Mouse (Mus musculus): ENCODE data around the gene Ago3. TPM values are rescaled to one million over a fixed set of nuclear protein-coding genes. Genes with fewer than 3 reads are reported as not detected.

The Ago3 gene
- polyA plus RNA-seq, 1 experiment = 13.3 TPM

DNA sequence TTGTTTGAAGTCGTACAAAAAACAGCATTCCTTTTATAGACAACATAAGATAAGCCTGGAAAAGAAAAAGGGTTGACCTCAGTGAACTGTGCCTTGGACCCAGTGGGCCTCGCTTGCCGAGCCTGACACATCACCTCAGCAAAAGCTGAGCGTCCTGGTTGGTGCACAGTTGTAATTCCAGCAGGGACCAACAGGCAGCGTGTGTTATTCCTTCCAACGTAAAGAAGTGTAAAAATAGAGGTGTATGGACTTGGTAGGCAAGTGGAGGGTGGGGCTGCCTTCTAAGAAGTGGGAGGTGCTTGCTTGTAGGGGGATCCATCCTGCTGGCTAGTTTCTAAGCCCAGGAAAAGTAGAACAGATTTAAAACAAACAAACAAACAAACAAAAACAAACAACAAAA, 103.3 kb downstream of the Ago3 start:
- Histone ChIP-seq H3K4me3 (replicated peaks; ENCODE audit: insufficient read depth, low read depth, low read length) (no peak overlapping the region), H3K27ac (ENCODE audit: insufficient read depth, low read length) (no peak overlapping the region), H3K27me3 (ENCODE audit: control insufficient read depth, insufficient read depth, low read length) (no peaks in the 10 kb centered on the region), H3K4me1 (ENCODE audit: control insufficient read depth, insufficient read depth, low read length) (no peaks in the 10 kb centered on the region)
- WGBS = 51% methylated on average over 6 of the region's 6 CpGs
- DNase-seq = no peak
- no peak for TF ChIP-seq CTCF (IDR thresholded peaks at IDR 0.05; ENCODE audit: borderline replicate concordance, insufficient read depth, low read depth, low read length)
- no peak for TF ChIP-seq POLR2A (IDR thresholded peaks at IDR 0.05; ENCODE audit: borderline replicate concordance, insufficient read depth, low read length)

GRCm38 (mm10) chr4:126325281-126325861, 104.0 kb downstream of the Ago3 start, which contains the start of gene Tekt2:
Gene Tekt2, minus strand, starts transcription at chr4:126325688.
- WGBS = 25% methylated on average over 23 of the region's 23 CpGs
- Histone ChIP-seq H3K4me1 (ENCODE audit: control insufficient read depth, insufficient read depth, low read length) (no peaks in the 10 kb centered on the region), H3K4me3 (replicated peaks; ENCODE audit: insufficient read depth, low read depth, low read length) (no peak within 1 kb of the TSS), H3K27ac (ENCODE audit: insufficient read depth, low read length) (no peak within 1 kb of the TSS), H3K27me3 (ENCODE audit: control insufficient read depth, insufficient read depth, low read length) (no peaks in the 10 kb centered on the region)
- DNase-seq = no peak
- TF ChIP-seq POLR2A (IDR thresholded peaks at IDR 0.05; ENCODE audit: borderline replicate concordance, insufficient read depth, low read length) = no peak
- no peak for TF ChIP-seq CTCF (IDR thresholded peaks at IDR 0.05; ENCODE audit: borderline replicate concordance, insufficient read depth, low read depth, low read length)

DNA sequence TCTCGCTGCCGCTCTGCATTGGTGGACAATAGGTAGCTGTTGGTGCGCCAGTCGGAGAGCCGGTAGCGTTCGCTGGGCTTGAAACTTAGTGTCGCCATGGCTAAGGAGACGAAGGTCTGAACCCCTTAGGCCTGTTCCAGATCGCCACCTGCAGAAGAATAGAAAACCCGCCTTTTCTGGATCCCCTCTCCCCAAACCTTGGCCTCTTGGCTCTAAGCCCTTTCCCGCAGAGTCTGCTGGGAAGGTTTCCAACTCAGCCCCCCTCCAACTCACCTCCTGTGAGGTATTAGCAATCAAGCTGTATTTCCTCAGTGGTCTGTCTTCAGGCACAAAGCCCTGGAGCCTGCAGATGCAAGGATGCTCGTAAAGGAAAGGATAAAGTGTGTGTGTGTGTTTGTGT, 104.5 kb downstream of the Ago3 start:
- Histone ChIP-seq H3K27me3 (ENCODE audit: control insufficient read depth, insufficient read depth, low read length) (no peaks in the 10 kb centered on the region), H3K27ac (ENCODE audit: insufficient read depth, low read length) (no peak overlapping the region), H3K4me1 (ENCODE audit: control insufficient read depth, insufficient read depth, low read length) (no peaks in the 10 kb centered on the region), H3K4me3 (replicated peaks; ENCODE audit: insufficient read depth, low read depth, low read length) (no peak overlapping the region)
- 41% methylated on average over 13 of the region's 13 CpGs for WGBS
- TF ChIP-seq CTCF (IDR thresholded peaks at IDR 0.05; ENCODE audit: borderline replicate concordance, insufficient read depth, low read depth, low read length) (no peak), POLR2A (IDR thresholded peaks at IDR 0.05; ENCODE audit: borderline replicate concordance, insufficient read depth, low read length) (no peak)
- peak in 1 of 2 experiments; percentile 15 for DNase-seq

DNA sequence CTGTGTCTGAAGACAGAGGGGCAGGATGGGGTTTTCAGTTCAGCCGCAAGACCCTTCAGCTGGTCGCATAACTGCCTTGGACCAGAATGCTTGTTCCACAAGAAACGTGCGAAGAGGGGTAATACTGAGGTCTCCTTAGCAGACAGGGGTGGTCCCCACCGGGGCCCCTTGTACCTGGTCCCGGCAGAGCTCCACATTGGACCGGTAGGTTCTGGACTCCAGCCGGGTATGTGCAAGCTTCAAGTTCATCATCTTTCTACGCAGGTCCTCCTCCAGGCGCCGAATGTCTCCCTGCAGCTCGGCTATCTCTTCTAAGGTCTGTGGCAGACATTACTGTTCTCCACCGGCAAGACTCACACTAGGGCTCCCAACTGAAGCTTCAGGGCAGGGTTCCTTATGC, 106.7 kb downstream of the Ago3 start:
- TF ChIP-seq POLR2A (IDR thresholded peaks at IDR 0.05; ENCODE audit: borderline replicate concordance, insufficient read depth, low read length) = no peak
- TF ChIP-seq CTCF (IDR thresholded peaks at IDR 0.05; ENCODE audit: borderline replicate concordance, insufficient read depth, low read depth, low read length) = no peak
- Histone ChIP-seq H3K4me1 (ENCODE audit: control insufficient read depth, insufficient read depth, low read length) (no peaks in the 10 kb centered on the region), H3K27ac (ENCODE audit: insufficient read depth, low read length) (no peak overlapping the region), H3K4me3 (replicated peaks; ENCODE audit: insufficient read depth, low read depth, low read length) (no peak overlapping the region), H3K27me3 (ENCODE audit: control insufficient read depth, insufficient read depth, low read length) (no peaks in the 10 kb centered on the region)
- DNase-seq = peak in 1 of 2 experiments; percentile 13
- 97% methylated on average over 13 of the region's 13 CpGs for WGBS

- DNase-seq = no peak
- 31% methylated on average over 28 of the region's 28 CpGs for WGBS
- H3K4me3 ChIP-seq (replicated peaks; ENCODE audit: insufficient read depth, low read depth, low read length) = peak overlapping the region; percentile 79
- H3K27ac ChIP-seq (ENCODE audit: insufficient read depth, low read length) = no peak overlapping the region
- H3K27me3 ChIP-seq (ENCODE audit: control insufficient read depth, insufficient read depth, low read length) = no peaks in the 10 kb centered on the region
- TF ChIP-seq POLR2A (IDR thresholded peaks at IDR 0.05; ENCODE audit: borderline replicate concordance, insufficient read depth, low read length) = no peak
- no peak for TF ChIP-seq CTCF (IDR thresholded peaks at IDR 0.05; ENCODE audit: borderline replicate concordance, insufficient read depth, low read depth, low read length)
- no peaks in the 10 kb centered on the region for H3K4me1 ChIP-seq (ENCODE audit: control insufficient read depth, insufficient read depth, low read length)
Measured at GRCm38 (mm10) chr4:126321854-126322511, 107.4 kb downstream of the Ago3 start.

GRCm38 (mm10) chr4:126321111-126321853, 108.1 kb downstream of the Ago3 start, which contains the start of gene Adprhl2:
Gene Adprhl2, minus strand, starts transcription at chr4:126321703.
- Histone ChIP-seq H3K4me1 (ENCODE audit: control insufficient read depth, insufficient read depth, low read length) (no peaks in the 10 kb centered on the region), H3K27me3 (ENCODE audit: control insufficient read depth, insufficient read depth, low read length) (no peaks in the 10 kb centered on the region), H3K4me3 (replicated peaks; ENCODE audit: insufficient read depth, low read depth, low read length) (peak within 1 kb of the TSS; percentile 79), H3K27ac (ENCODE audit: insufficient read depth, low read length) (peak within 1 kb of the TSS; percentile 34; the same call in 1 of the 2 replicates)
- WGBS = under 1% methylated on average over 77 of the region's 80 CpGs
- peak; percentile 96 to 100 for DNase-seq
- peak; percentile 99 for TF ChIP-seq CTCF (IDR thresholded peaks at IDR 0.05; ENCODE audit: borderline replicate concordance, insufficient read depth, low read depth, low read length)
- TF ChIP-seq POLR2A (IDR thresholded peaks at IDR 0.05; ENCODE audit: borderline replicate concordance, insufficient read depth, low read length) = peak; percentile 60

DNA sequence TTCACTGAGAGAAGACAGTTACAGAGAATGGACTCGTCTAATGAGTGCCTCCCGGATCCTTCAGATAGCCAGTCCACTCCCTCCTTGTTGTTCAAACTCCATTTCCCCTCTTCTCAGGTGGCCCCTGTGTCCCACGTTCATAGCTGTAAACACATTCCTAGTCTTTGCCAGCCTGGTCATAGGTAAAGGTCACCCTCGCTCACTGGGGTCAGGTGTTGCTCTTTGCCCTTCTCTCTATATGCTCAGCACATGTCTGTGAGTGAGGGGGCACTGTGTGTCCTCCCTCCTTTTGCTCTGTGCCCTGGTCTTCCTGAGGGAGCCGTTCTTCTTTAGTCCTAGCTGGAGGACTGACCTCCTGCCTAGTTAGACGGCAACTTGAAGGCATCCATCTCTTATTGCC, 109.5 kb downstream of the Ago3 start:
- TF ChIP-seq POLR2A (IDR thresholded peaks at IDR 0.05; ENCODE audit: borderline replicate concordance, insufficient read depth, low read length) (no peak), CTCF (IDR thresholded peaks at IDR 0.05; ENCODE audit: borderline replicate concordance, insufficient read depth, low read depth, low read length) (no peak)
- 89% methylated on average over 6 of the region's 6 CpGs for WGBS
- no peak for DNase-seq
- no peak overlapping the region for H3K4me3 ChIP-seq (replicated peaks; ENCODE audit: insufficient read depth, low read depth, low read length)
- H3K4me1 ChIP-seq (ENCODE audit: control insufficient read depth, insufficient read depth, low read length) = no peaks in the 10 kb centered on the region
- H3K27me3 ChIP-seq (ENCODE audit: control insufficient read depth, insufficient read depth, low read length) = no peaks in the 10 kb centered on the region
- H3K27ac ChIP-seq (ENCODE audit: insufficient read depth, low read length) = no peak overlapping the region
